Mouse (Mus musculus) small intestine, adult 2 months (tissue): ENCODE results near the gene Pck1.

ENCODE experiments used
- CTCF ChIP-seq: fragments of 200-500 bp; IDR thresholded peaks from 2 replicates; pipeline ENCODE4 v1.5.1; 2012; ENCODE audit warnings: low read depth, mild to moderate bottlenecking, control low read depth, inconsistent platforms, low read length, moderate library complexity, mixed read lengths; ENCODE audit not compliant: insufficient replicate concordance, insufficient read length; ENCODE audit errors: extremely low read depth
- POLR2A ChIP-seq: fragments of 200-500 bp; IDR thresholded peaks from 2 replicates; pipeline ENCODE4 v1.6.1; 2012; ENCODE audit warnings: low read depth, mild to moderate bottlenecking, control low read depth, inconsistent platforms, low read length, moderate library complexity

- TF ChIP-seq POLR2A (no peak), CTCF (no peak)
Observed at GRCm38 (mm10) chr2:173202924-173203689, 50.3 kb downstream of the Pck1 start.
